Mouse (Mus musculus): ENCODE measurements around the gene Cnr2. TPM values are rescaled to one million over a fixed set of nuclear protein-coding genes. Genes with fewer than 3 reads are reported as not detected.

The Cnr2 gene
- total RNA-seq, 2 experiments from 2014 or later: 0.09 TPM; not detected in 1

DNA sequence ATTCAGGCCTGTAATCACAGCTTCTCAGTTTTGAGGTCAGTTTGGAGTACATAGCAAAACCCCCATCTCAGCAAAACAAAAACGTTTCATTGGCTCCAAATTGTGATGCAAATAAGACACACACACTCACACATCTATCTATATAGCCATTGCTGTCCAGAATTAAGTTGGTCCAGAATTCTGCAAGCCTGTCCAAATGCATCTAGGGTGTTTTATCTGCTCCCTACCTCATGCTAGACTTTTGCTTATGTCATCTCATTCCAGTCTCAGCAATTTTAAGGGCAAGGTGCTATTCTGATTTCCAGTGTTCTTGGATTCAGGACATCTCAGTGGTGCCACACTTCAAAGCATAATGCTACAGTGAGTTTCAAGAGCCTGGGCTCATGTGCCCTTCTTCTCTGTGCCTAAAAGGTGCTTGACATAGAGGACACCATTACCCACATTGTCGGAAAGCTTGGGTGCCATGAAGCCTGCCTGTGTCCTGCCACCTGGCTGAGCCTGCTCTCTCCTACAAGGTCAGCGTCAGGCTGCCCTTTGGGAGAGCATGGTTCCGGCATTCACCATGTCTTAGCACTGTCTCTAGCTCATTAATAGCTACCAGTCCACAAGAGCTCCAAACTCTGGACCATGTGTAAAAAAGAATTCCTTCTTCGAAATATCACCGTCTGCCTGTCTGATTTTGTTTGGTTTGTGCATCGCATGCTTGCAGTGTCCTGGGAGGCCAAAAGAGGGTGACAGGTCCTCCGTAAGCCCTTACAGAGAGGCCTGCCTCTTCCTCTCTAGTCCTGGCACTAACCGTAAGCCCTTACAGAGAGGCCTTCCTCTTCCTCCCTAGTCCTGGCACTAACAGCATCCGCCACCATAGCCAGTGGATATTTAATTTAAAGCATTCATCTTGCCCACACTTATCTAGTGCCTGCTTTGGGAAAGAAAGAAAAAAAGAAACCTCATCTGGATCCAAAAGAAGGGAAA is 20.3 kb upstream of the Cnr2 start:
- intact Hi-C loops (cut with DNase I): loop anchor here (10.0 kb wide), 1 partner anchor 950 kb away; the partner anchor contains the start of gene Rsrp1

DNA sequence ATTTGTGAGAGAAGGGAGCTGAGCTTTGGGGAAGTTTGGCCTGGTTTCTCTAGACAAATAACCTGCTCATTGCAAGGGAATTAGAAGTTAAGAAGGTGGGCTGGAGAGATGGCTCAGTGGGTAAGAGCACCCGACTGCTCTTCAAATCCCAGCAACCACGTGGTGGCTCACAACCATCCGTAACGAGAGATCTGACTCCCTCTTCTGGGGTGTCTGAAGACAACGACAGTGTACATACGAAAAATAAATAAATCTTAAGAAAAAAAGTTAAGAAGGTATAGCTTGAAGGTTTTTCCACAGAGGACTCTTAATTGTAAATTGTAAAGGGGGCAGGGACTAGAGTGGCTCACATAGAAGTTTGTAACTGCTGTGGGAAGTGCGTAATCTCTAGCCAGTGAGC is 19.6 kb upstream of the Cnr2 start:
- no peak for DNase-seq (ENCODE audit: low spot score in 2 of 2)
- intact Hi-C loops (cut with DNase I): loop anchor here (10.0 kb wide), 1 partner anchor 951 kb away; the partner anchor contains the start of gene Rsrp1

More for the DNA sequence above, 20.3 kb upstream of the Cnr2 start:
- DNase-seq (ENCODE audit: low spot score in 2 of 2): no peak

DNA sequence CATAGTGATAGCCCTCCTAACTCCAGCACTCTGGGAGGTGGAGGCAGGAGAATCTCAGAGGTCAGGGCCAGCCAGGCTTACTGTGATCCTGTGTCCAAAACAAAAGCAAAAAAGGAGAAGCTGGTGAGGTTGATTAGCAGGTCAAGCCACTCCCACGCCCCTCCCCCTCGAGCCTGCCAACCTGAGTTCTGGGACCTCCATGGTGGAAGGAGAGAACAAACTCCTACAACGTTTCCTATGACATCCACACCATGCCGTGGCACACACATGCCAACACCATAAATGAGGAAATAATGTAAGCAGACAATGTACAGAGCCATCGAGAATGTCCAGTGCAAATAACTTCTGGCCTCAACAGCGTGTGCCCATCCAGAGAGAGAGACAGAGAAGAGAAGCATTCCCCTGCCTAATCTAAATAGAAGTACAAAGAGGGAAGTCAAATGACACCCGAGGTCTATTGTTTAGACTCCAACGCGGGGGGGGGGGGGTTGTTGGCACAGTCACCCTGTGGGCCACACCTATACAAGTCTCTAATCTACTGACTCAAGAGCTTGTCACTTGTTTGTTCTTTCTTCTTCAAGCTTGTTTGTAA is 19.1 kb upstream of the Cnr2 start:
- peak; percentile 28 to 56 for DNase-seq (ENCODE audit: low spot score in 2 of 2)

DNA sequence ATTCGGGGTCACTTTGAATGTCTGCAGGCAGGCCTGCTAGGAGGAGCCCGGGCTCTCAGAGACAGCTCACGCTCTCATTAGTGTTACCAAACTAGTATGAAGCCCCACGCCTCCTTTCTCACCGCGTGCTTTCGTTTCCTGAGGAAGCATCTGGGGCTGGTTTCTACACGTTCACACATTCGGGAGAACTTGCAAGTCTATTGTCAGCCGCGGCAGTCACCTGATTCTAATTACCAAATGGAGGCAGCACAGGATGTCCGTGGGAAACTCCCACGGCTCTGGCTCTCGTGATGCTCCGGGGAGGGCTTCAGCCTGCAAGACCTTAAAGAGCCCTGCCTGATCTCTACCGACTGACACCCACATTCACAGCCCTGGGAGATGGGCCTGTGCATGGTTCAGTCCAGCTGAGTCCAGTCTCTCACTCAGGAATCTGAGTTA is 18.6 kb upstream of the Cnr2 start:
- DNase-seq (ENCODE audit: low spot score in 2 of 2): peak; percentile 80 to 95
- intact Hi-C loops (cut with DNase I): loop anchor here (2.0 to 10.0 kb wide), 2 partner anchors 74 to 952 kb away; partner anchors contain the start of gene Rsrp1

More for the DNA sequence above, 19.1 kb upstream of the Cnr2 start:
- intact Hi-C loops (cut with DNase I): loop anchor here (2.0 to 10.0 kb wide), 2 partner anchors 73 to 951 kb away; partner anchors contain the start of gene Rsrp1

DNA sequence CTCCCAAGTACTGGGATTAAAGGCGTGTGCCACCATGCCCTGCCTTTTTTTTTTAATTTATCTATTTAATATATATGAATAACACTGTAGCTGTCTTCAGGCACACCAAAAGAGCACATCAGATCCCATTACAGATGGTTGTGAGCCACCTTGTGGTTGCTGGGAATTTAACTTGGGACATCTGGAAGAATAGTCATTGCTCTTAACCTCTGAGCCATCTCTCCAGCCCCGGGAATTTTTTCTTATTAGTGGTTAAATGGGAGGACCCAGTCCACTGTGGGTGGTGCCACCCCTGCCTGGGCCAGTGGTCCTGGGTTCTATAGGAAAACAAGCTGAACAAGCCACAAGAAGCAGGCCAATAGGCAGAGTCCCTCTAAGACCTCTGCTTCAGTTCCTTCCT is 17.5 kb upstream of the Cnr2 start:
- intact Hi-C loops (cut with DNase I): loop anchor here (2.0 to 10.0 kb wide), 2 partner anchors 75 to 953 kb away; partner anchors contain the start of gene Rsrp1
- no peak for DNase-seq (ENCODE audit: low spot score in 2 of 2)

DNA sequence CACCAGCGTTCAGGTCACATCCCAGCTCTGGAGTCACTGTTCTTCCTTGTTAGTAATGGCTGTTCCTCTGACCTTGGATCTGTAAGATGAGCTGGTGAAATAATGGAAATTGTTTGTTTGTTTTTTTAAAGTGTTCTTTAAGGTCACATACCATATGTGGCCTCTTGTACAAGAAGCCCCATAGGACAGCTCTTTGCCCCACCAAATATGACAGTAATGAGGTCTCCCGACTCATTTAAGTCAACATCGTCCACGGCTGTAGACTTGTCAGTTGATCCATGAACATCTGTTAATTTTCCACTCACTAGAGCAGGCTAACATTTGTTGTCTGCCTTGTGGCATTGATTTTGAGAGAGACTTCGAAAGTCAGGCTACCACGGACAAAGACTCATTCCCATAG is 16.2 kb upstream of the Cnr2 start:
- intact Hi-C loops (cut with DNase I): loop anchor here (10.0 kb wide), 1 partner anchor 954 kb away; the partner anchor contains the start of gene Rsrp1
- no peak for DNase-seq (ENCODE audit: low spot score in 2 of 2)

DNA sequence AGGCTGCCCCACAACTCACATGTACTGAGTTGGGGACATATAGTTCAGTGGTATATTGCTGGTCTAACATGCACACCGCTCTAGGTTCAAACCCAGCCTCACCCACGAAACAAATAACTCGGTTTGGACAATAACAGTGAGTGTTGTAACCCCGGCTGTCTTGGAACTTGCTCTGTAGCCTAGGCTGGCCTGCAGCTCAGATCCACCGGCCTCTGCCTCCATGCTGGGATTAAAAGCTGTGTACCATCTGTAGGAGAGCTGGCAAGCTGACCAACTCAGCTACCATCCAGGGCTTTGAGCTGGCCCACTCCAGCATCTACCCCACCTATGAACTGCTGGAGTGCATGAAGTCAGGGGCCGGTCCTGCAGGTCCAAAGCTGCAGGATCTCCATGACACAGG is 15.2 kb upstream of the Cnr2 start:
- no peak for DNase-seq (ENCODE audit: low spot score in 2 of 2)
- intact Hi-C loops (cut with DNase I): no loop called here

DNA sequence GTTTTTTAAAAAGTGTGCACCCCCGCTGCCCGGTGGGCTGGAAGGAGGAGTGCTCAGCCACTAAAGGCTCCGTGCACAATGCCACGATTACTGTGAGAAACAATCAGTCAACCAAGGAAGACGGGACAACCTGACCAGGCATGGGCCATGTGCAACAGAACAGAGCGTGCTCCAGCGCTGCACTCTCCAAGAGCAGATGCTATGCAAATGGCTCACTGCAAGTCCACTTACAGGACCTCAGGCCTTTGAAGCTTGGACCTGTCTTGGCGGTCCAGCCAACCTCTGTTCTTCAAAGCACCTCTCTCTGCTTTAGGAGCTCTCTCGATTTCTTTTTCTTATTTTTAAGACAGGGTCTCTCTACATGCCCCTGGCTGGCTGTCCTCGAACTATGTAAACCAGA is 14.6 kb upstream of the Cnr2 start:
- intact Hi-C loops (cut with DNase I): no loop called here
- no peak for DNase-seq (ENCODE audit: low spot score in 2 of 2)

DNA sequence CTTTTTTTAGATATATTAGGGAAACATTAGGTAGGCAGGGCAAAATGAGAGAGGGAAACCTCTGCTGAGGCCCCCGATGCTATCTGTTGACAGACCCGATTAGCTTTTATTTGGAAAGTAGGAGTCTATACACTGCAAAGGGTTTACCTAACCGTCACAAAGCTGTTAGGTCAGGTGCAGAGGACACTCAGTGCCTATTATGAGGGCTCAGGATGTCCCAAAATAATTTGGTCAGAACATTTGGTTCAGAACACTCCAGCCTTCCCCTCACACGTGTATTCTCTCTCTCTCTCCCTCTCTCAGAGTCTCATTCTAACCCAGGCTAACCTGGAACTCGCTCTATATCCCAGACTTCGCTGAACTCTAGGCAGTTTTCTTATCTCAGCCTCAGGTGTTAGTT is 13.2 kb upstream of the Cnr2 start:
- intact Hi-C loops (cut with DNase I): no loop called here

DNA sequence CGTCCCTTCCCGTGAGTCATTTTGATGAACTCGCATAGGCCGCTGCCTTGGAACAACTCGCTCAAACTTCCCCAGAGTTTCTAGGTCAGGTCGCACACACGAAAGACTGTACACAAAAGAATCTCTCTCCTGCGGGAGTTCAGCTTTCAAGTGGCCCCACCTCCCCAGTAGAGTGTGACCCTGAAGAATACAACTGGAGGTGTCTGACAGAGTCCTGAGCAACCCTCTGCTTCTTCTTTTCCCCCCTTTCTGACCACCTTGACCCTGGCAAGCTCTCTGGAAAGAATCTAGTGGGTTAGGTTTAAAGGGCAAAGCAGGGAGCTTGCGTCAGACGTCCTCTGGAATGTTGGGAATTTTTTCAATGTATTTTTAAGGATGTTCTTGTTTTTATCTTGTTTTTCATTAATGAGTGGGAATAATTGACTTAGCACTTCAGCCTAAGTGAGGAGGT is 11.8 kb upstream of the Cnr2 start:
- intact Hi-C loops (cut with DNase I): no loop called here
- DNase-seq (ENCODE audit: low spot score in 2 of 2): no peak

More for the DNA sequence above, 13.2 kb upstream of the Cnr2 start:
- DNase-seq (ENCODE audit: low spot score in 2 of 2): no peak

DNA sequence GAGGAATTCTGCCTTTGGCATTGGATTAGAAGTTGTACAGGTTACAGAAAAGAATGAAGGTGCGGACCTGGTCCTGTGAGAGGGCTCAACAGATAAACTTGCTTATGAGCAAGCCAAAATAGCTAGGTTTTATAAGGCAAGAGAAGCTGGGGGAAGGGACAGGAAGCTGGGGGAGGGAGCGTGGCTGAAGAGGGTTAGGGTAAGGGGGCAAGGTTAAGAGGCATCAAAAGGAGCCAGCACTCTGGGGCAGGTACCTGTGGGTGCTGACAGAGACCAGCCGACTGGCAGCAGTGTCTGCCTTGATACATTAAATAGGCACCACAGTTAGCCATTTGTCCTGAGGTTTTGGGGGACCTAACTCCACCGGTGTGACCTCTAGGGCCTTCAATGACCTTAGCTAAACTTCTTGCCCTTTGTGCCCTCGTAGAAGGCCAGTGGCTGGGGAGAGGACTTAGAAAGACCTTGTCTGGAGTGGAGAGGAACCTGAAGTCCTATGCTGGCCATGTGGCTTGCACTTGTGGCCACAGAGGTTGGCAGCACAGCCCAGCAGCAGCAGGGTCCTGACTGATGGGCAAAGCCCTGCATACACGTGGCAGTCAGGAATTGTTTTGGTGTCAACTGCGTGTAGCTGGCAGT is 11.2 kb upstream of the Cnr2 start:
- no peak for DNase-seq (ENCODE audit: low spot score in 2 of 2)
- intact Hi-C loops (cut with DNase I): no loop called here

DNA sequence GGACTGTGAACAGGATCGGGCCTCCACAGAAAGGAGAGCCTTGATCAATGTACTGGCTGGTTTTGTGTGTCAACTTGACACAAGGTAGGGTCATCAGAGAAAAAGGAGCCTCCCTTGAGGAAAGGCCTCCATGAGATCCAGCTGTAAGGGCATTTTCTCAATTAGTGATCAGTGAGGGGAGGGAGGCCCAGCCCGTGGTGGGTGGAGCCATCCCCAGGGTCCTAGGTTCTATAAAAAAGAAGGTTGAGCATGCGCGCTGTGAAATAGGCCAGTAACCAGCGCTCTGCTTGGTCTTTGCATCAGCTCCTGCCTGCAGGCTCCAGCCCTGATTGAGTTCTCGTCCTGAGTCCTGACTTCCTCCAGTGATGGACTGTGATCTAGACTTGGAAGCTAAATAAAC is 10.7 kb upstream of the Cnr2 start:
- intact Hi-C loops (cut with DNase I): no loop called here
- DNase-seq (ENCODE audit: low spot score in 2 of 2): no peak

DNA sequence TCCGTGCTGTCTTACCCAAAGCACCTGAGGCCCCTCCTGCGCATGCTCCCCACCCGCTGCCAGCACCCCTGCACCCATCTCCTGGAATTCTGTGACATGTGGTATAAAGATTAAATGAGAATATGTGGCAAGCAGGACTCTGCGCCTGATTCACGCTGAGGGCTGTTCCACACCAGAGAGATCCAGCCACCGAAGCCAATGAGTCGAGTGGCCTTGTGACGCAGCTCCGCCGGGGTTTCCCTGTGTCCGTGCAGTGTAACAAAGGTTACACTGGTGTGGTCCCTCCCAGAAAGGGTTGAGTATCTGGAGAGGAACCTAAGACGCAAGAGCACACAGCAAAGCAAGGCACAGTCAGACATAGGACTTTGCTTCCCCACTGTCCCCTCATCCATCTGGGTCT is 9.5 kb upstream of the Cnr2 start:
- intact Hi-C loops (cut with DNase I): no loop called here
- DNase-seq (ENCODE audit: low spot score in 2 of 2): no peak

DNA sequence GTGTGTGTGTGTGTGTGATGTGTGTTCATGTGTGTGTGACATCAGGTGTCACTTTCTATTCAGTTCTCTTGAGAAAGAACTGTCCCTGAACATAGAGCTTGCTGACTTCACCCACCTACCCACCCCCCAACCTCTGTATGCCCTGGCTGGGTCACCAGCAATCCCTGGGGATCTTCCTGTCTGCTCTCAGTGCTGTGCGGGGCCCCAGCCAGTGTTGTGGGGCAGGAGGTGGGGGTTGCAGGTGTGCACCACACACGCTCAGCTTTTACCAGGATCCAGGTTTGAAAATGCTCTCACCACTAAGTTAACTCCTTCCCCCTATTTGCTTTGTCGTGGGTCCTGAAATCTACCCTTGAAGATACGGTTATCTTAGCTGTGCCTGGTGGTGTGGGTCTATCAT is 9.0 kb upstream of the Cnr2 start:
- intact Hi-C loops (cut with DNase I): no loop called here
- DNase-seq (ENCODE audit: low spot score in 2 of 2): no peak

DNA sequence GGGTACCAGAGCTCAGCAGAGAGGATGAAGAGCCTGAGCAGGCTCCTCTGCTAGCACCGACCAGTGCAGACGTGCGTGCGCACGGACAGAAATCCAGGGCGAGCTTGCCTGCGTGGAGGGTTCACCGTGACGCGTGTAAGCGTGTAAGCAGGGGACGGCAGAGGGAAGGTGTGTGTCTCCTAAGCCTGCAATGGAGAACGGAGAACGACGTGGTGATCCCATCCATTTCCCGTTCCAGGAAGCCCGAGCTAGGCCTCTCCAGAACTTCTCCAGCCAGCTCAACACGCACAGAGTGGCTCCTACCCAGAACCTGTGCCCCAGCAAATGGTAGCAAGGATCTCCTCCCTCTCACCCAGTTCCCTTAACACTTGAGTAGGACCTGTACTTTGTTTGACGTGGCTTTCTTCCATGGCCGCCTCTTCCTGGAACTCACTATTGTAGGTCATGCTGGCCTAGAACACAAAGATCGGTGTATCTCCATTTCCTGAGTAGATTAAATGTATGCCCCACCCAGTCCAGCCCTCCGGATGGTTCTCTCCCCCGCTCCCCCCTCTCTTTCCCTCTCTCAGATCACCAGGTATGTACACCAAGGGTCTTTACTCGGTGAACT is 6.6 kb upstream of the Cnr2 start:
- DNase-seq (ENCODE audit: low spot score in 2 of 2): no peak
- intact Hi-C loops (cut with DNase I): no loop called here

DNA sequence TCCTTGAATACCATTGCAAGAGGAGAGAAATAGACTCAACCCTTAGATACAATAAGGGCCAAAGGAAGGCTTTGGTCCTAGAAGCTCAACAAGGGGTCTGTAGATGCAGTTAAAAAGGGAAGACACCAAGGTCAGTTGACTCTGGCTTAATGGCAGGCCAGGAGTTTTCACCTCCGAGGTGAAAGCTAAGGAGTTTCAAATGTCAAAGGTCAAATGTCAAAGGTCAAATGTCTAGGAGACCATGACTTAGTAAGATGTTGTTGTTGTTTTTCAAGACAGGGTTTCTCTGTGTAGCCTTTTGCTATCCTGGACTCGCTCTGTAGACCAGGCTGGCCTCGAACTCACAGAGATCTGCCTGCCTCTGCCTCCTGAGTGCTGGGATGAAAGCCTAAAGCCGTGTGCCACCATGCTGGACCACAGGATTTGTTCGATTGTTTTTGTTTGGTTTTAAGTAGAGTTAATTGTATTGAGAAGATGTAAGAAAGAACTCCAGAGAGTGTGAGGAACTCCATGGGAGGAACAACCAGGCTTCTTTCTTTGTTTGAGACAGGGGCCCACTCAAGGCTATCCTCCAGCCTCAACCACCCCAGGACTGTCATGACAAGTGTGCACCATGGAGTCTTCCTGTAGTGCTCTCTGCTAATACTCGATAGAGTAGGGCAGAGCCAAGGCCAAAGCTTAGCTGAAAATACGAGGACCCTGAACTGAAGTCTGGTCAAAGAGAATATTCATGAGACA is 5.9 kb upstream of the Cnr2 start:
- intact Hi-C loops (cut with DNase I): no loop called here
- DNase-seq (ENCODE audit: low spot score in 2 of 2): no peak

DNA sequence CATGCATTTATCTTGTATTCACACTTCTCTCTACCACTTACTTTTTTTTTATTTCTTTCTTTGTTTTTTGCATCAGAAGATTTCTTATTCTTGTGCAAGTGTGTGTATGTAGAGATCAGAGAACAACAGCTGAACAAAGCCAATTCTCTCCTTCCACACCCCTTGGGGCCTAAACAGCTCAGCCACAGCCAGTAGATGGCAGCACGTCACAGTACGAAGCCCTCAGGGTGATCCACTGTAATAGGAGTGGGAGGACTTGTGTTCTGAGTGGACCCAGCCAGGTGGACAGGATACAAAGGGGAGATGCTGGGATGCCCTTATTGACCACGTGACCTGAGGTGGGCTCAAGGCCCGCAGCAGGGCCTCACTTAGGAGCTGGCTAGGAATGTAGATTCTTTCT is 5.3 kb upstream of the Cnr2 start:
- DNase-seq (ENCODE audit: low spot score in 2 of 2): peak; percentile 60 to 72
- intact Hi-C loops (cut with DNase I): loop anchor here (1.0 to 5.0 kb wide), 2 partner anchors 30 to 72 kb away; partner anchors contain the start of genes Fuca1 and Gale

DNA sequence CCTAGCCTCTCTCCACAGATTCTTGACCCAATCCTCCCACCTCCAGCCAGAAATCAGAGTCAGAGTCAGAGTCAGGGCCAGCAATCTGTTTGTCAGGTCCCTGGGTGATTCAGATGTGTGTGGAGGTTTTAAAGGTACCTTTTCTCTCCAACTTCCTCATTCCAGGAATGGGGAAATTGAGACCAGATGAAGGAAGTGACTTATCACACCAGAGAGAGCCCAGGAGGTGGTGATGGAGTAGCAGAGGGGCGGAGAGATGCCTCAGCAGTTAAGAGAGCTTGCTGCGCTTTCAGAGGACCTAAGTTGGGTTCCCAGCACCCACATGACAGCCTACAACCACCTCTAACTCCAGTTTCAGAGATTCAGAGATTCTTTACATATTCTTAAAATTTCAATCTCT is 3.7 kb upstream of the Cnr2 start:
- no peak for DNase-seq (ENCODE audit: low spot score in 2 of 2)
- intact Hi-C loops (cut with DNase I): loop anchor here (5.0 kb wide), 1 partner anchor 71 kb away; the partner anchor contains the start of gene Gale

All from left cerebral cortex, postnatal 14 days (tissue).